Mouse (Mus musculus) gastrocnemius, adult 2 months (tissue): ENCODE measurements around the gene Rpl38. TPM values are rescaled to one million over a fixed set of nuclear protein-coding genes. Genes with fewer than 3 reads are reported as not detected.
A peak's percentile ranks its signal among the peaks of the same experiment; 100 is the strongest.

ENCODE experiments used
- DNase-seq: peaks from one replicate; pipeline ENCODE4 v3.0.0; 2022
- H3K27ac ChIP-seq: fragments of 200-600 bp; 2 replicates; pipeline ENCODE4 v1.8.1; 2022; ENCODE audit warnings: mild to moderate bottlenecking
- H3K4me3 ChIP-seq: fragments of 200-600 bp; 2 replicates; pipeline ENCODE4 v1.8.1; 2022; ENCODE audit warnings: mild to moderate bottlenecking, moderate library complexity
- CTCF ChIP-seq: fragments of 200-600 bp; IDR thresholded peaks from 2 replicates; pipeline ENCODE4 v1.8.1; 2022; ENCODE audit warnings: antibody characterized with exemption, mild to moderate bottlenecking, moderate library complexity
- intact Hi-C: fragments of 180-260 bp; cut with DNase I; formaldehyde crosslinking; loops from one replicate; pipeline ENCODE4 v1.15.1; 2025
- total RNA-seq, 2 experiments: library from RNA; stranded (reverse); gene quantifications; 2 replicates each; pipeline ENCODE4 v1.2.3; 2021

Gene Rpl38
- total RNA-seq, 2 experiments from 2014 or later = 544 to 670 TPM

DNA sequence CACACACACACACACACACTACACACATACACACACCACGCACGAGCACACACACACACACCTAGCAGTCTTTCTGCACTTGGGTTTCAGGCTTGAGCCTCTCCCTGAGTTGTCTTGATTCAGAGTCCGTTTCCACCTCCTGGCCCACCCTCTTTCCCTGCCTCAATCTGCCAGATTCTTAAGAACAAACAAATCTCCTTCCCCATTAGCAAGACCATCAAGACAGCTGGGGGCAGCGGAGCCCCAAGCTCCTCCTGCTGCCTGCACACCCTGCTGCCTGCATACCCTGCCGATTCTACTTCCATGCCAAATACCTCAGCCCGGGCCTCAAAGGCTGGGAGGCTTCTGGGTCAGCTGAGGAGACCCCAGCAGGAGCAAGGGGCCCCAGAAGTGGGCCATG, 27.7 kb upstream of the Rpl38 start:
- no peak overlapping the region for H3K4me3 ChIP-seq
- H3K27ac ChIP-seq = no peak overlapping the region
- intact Hi-C loops = no loop called here
- no peak for DNase-seq
- no peak for TF ChIP-seq CTCF

DNA sequence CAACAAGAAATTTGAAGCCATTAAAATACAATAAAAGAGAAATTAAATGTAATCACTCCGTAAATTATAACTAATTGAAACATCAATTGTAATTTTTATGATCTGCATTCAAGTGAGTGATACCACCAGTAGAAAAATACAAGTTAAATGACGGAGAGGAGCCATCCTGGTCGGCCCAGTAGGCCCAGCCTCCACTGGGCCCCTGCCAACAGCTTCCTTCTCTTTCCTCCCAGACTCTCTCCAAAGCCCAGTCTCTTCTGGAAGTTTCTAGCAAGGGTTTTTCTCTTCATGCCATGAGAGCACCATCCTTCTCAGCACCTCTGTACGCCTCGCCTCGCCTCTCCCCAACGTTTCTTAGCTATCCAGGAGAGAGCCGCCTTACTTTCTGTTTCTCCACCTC, 27.2 kb upstream of the Rpl38 start:
- TF ChIP-seq CTCF = no peak
- Histone ChIP-seq H3K27ac (no peak overlapping the region), H3K4me3 (no peak overlapping the region)
- no peak for DNase-seq
- intact Hi-C loops = no loop called here

DNA sequence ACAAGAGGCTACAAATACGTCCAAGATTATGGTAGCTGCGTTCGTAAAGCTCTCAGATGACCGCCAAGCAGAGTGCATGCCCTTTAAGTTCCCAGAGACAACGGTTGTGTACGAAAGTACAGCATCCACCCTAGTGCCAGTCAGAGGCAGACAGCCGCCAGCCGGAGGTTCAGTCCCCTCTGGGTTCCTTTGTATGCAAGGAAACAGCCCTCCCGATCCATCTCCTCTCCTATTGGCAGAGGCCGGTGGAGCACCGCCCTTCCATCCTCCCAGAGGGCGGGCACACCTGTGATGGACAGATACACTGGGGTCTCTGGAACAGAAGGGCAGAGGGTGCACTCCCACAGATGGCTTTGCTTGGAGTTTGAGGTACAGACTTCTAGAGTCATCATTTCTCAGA, 26.1 kb upstream of the Rpl38 start:
- Histone ChIP-seq H3K4me3 (no peak overlapping the region), H3K27ac (no peak overlapping the region)
- intact Hi-C loops = no loop called here
- TF ChIP-seq CTCF = no peak
- no peak for DNase-seq

DNA sequence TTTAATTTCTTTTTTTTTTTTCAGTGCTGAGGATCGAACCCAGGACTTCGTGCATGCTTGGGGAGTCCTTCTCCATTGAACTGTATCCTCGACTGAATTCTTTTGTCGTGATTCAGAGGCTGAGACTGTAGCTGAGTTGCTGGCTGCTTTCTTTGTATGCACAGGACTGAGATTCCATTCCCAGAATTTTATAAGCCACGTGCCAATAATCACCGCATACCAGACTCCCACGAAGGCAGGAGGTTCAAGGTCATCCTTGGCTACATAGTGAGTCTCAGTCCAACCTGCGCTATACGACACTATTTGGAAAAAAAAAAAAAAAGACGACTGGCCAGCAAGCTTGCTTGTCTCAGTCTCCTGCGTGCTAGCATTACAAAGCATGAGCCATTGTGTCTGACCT, 25.4 kb upstream of the Rpl38 start:
- Histone ChIP-seq H3K27ac (no peak overlapping the region), H3K4me3 (no peak overlapping the region)
- intact Hi-C loops = no loop called here
- no peak for DNase-seq
- TF ChIP-seq CTCF = no peak

DNA sequence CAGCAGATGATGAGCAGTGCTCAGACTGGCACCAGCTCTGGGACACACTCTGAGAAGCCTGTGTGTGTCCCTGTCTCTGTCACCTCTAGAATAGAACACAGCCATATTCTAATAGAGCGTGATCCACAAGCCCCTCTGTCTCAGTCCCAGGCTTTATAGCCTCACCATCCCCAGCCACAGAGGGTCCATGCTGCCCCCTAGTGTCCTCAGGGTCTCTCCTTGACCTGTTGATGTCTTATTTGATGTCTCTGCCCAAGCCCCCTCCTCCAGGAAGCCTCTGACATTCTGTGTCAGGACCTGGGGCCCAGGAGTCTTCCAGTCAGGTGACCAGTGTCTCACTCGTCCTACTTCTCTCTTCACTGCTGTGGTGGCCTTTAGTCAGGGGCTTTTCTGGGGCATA, 24.2 kb upstream of the Rpl38 start:
- no peak for TF ChIP-seq CTCF
- DNase-seq = no peak

DNA sequence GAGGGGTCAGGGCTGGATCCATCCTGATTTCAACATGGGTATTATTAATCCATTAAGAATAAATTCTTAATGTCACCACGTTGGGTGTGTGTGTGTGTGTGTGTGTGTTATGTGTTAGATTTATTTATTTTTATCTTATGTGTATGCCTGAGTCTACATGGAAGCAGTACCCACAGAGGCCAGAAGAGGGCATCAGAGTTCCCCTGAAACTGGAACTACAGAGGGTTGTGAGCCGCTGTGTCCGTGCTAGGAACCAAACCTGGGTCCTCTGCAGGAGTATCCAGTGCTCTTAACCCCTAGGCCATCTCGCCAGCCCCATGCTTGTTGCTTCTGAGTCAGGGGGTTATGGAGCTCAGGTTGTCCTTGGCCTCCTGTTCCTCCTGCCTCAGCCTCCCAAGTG, 18.8 kb upstream of the Rpl38 start:
- H3K4me3 ChIP-seq = no peak overlapping the region
- peak; percentile 25; the same call in 1 of the 2 replicates for TF ChIP-seq CTCF
- intact Hi-C loops = no loop called here
- no peak for DNase-seq
- no peak overlapping the region for H3K27ac ChIP-seq

More for the DNA sequence above, 24.2 kb upstream of the Rpl38 start:
- Histone ChIP-seq H3K27ac (no peak overlapping the region), H3K4me3 (no peak overlapping the region)
- intact Hi-C loops = no loop called here

DNA sequence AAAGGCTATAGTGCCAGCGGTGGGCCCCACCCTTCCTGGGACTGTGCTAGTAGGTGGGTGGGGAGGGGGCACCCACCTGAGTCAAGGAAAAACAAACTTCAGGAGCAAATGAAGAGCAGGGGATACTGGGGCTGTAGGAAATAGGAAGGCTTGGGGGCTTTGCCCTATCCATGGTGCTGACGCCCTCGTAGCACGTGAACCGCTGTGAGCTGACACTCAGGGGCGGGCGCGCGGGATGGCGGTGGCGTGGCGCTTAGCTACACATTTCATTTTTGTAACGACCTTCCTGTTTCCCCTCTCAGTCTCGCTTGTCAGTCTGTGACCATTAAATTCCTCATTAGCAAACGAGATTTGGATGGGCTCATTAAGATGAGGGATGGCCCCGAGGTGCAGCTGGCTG, 15.8 kb upstream of the Rpl38 start:
- intact Hi-C loops = no loop called here
- Histone ChIP-seq H3K27ac (no peak overlapping the region), H3K4me3 (no peak overlapping the region)
- no peak for TF ChIP-seq CTCF
- no peak for DNase-seq

DNA sequence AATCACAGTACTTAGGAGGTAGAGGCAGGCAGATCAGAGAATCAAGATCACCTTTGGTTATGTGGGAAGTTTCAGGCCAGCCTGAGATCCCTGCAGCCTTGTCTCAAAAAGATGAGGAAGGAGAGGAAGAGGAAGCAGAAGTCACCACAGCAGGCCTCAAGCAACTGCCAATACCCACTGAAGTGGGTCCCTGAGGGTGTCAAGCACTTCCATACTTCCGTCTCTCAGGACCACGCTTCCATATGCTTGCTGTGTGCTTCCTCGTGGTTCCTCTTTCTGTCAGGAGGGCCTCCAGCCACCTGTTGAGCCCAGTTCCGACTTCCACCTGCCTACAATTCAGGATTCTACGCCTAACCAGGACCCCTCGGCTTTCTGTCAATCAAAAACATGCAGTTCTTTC, 14.7 kb upstream of the Rpl38 start:
- no peak for TF ChIP-seq CTCF
- DNase-seq = no peak
- H3K4me3 ChIP-seq = no peak overlapping the region
- intact Hi-C loops = no loop called here
- H3K27ac ChIP-seq = no peak overlapping the region

DNA sequence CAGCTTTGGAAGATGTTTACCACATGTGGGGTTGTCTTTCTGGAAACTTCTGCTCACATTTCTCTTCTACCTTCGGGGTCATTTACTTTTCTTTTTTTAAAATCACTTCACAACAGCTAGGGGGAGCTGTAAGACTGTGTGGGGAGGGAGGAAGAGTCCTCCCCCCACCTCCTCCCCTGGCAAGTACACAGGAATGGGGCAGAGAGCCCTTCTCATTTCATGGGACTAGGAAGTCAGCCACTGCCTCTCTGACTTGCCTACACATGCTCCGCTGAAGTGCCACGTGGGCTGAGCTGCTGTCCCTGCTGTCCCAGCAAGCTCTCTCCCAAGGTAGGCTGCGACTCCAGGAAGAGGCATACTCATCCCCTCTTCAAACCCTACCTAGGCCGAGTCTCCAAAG, 13.8 kb upstream of the Rpl38 start:
- intact Hi-C loops = no loop called here
- peak; percentile 85 for DNase-seq

DNA sequence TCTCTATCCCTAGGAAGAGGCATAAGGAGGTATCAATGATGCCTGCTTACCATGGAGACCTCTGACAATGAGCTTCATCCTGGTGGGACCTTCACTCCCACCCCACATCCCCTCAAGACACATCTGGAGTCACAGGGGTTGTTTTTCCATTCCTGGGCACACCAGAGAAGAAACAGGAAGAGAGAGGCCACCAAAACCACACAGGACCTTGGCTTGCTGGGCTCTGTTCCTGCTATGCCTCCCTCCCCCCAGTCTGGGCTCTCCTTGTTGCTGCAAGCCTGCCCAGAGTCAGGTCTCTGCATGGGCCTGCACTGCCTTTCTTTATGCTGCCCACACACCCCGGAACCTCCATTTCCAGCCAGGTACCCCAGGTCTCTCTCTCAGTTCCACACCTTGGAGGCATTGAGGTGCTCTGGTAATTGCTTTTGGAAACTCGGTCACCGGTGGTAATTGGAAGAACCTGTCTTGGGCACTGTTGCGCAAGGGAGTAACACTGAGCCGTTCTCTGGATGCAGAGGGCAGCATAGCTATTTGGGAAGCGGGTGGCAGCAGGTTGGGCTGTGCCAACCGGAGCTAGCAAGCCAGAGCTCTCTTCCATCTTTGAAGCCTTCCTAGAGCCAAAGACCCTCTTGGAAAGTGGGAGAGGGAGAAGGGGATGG, 12.8 kb upstream of the Rpl38 start:
- peak; percentile 81 for DNase-seq
- H3K27ac ChIP-seq = peak overlapping the region; percentile 86
- no peak for TF ChIP-seq CTCF
- peak overlapping the region; percentile 58 for H3K4me3 ChIP-seq
- intact Hi-C loops = no loop called here

More for the DNA sequence above, 13.8 kb upstream of the Rpl38 start:
- H3K27ac ChIP-seq = peak overlapping the region; percentile 86
- peak; percentile 73 for TF ChIP-seq CTCF
- H3K4me3 ChIP-seq = peak overlapping the region; percentile 58

DNA sequence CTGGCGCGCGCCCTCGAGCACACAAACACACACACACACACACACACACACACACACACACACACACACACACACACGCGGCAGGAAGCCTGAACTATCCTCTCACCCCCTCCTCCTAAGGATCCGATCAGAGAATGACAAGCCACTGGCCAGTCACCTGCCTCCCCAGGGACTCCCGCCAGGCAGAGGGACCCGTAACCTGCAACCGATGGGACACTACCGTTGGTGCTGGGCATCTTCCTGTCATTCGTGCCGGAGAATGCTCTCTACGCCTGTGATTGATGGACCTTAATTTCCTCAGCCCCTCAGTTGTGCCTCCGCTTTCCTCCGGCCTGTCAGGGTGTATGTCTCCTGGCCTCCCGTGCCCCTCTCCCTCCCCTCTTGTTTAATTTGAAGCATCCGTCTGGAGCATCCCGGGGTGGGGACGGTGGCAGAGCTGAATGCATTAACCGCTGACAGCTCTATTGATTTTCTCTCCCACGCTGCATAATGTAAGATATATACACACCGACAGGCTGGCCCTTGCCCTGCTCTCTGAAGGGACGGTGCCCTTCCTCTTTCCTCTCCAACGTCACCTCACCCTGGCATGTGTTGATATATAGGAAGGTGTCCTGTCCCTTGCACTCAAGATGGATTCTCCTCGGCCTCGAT, 11.2 kb upstream of the Rpl38 start:
- no peak for DNase-seq
- intact Hi-C loops = no loop called here
- H3K4me3 ChIP-seq = no peak overlapping the region
- TF ChIP-seq CTCF = no peak
- H3K27ac ChIP-seq = no peak overlapping the region

DNA sequence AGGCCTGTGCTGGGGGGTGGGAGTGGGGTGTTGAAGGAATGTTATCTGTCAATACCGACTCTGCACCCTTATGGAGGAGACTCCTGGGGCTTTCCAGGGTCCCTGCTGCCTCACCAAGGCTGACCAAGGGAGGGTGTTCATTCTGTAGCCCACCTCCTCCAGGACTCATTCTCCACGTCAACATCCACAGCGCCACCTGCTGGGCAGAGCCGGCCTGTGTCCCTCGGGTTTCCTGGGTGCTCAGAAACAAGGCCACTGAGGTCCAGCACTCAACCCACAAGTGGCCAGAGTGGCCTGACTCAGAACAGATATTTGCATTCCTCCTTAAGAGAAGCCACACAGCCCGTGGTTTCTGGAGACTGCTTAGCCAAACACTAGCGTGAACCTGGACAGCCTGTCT, 10.6 kb upstream of the Rpl38 start:
- no peak overlapping the region for H3K4me3 ChIP-seq
- peak; percentile 76 for DNase-seq
- TF ChIP-seq CTCF = peak; percentile 73
- H3K27ac ChIP-seq = no peak overlapping the region
- intact Hi-C loops = no loop called here

DNA sequence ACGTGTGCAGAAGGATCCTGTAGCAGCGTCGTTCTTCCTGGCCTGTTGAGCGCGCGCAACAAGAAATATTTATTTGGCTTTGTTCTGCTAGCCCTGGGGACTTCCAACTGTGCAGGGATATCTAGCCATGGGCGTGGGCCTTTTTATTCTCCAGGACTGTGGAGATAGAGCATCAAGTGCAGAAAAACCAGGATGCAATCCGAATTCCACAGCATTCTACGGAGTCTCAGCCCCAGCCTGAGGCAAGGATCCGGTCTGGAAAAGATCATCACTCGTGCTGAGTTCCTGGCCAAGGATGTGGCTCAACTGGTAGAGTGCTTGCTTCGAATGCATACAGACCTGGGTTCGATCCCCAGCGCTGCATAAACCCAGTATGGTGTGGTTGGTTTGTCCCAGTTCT, 6.2 kb upstream of the Rpl38 start:
- no peak for TF ChIP-seq CTCF
- no peak for DNase-seq

More for the DNA sequence above, 6.2 kb upstream of the Rpl38 start:
- H3K4me3 ChIP-seq = no peak overlapping the region
- intact Hi-C loops = no loop called here
- H3K27ac ChIP-seq = no peak overlapping the region
